Mouse (Mus musculus) G1E (cell line): Measurements from ENCODE around the gene Ube2k.

Experiments used
- CTCF ChIP-seq: IDR thresholded peaks from 2 replicates; pipeline ENCODE4 v1.5.1; 2012; ENCODE audit warnings: low read depth, low read length, inconsistent platforms, mixed read lengths
- GATA1 ChIP-seq: IDR thresholded peaks from 2 replicates; pipeline ENCODE4 v1.6.1; 2012; ENCODE audit warnings: borderline replicate concordance, low read length, inconsistent platforms, mixed read lengths

DNA sequence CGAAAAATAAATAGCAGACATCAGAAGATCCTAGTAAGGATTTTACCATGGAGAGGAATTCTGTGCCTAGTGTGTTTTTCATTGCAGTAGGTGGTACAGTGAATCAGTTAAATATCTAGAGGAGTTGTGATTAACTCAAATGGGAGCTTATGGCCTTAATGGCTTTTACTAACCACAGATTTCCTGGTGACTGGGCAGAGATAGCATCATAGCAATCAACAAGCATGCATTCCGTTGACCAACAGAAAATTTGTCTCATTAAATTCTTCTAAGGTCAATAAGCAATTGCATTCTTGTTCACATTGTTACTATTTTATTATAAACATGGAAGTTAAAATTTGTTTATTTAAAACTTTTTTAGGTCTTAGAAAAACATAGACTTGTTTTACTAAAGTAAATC is 28.5 kb downstream of the Ube2k start:
- TF ChIP-seq CTCF (no peak), GATA1 (no peak)
